Mouse (Mus musculus) thymus, adult 2 months (tissue): ENCODE measurements around the gene Wars.

Experiments
- CTCF ChIP-seq: fragments of 200-500 bp; IDR thresholded peaks from 2 replicates; pipeline ENCODE4 v1.5.1; 2012; ENCODE audit warnings: mild to moderate bottlenecking, control low read depth, low read length, moderate library complexity, borderline replicate concordance; ENCODE audit not compliant: control insufficient read depth, poor library complexity, insufficient read depth; ENCODE audit errors: extremely low read depth
- POLR2A ChIP-seq: fragments of 200-500 bp; IDR thresholded peaks from 2 replicates; pipeline ENCODE4 v1.6.1; 2012; ENCODE audit warnings: mild to moderate bottlenecking, low read length, control low read depth, moderate library complexity; ENCODE audit not compliant: control insufficient read depth, poor library complexity, insufficient read depth; ENCODE audit errors: extremely low read depth

DNA sequence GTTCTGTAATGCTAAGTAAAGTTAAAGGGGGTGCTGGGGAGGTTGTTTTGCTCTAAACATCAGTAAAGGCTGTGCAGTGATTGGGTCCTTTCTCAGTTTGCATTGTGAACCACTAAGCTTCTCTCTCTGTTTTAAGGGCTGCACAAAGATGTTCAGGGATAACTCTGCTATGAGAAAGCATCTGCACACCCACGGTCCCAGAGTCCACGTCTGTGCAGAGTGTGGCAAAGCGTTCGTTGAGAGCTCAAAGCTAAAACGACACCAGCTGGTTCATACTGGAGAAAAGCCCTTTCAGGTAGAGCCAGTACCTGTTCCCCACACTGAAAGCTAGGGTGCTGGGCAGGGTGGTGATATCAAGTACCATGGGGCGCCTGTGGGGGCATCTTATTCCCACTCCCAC is 79.5 kb downstream of the Wars start:
- no peak for TF ChIP-seq CTCF
- no peak for TF ChIP-seq POLR2A
